Mouse (Mus musculus): ENCODE data around the gene Cdc25b. TPM values are rescaled to one million over a fixed set of nuclear protein-coding genes. Genes with fewer than 3 reads are reported as not detected.

Gene Cdc25b
- polyA plus RNA-seq, 1 experiment from 2014 or later, result 59.3 TPM

DNA sequence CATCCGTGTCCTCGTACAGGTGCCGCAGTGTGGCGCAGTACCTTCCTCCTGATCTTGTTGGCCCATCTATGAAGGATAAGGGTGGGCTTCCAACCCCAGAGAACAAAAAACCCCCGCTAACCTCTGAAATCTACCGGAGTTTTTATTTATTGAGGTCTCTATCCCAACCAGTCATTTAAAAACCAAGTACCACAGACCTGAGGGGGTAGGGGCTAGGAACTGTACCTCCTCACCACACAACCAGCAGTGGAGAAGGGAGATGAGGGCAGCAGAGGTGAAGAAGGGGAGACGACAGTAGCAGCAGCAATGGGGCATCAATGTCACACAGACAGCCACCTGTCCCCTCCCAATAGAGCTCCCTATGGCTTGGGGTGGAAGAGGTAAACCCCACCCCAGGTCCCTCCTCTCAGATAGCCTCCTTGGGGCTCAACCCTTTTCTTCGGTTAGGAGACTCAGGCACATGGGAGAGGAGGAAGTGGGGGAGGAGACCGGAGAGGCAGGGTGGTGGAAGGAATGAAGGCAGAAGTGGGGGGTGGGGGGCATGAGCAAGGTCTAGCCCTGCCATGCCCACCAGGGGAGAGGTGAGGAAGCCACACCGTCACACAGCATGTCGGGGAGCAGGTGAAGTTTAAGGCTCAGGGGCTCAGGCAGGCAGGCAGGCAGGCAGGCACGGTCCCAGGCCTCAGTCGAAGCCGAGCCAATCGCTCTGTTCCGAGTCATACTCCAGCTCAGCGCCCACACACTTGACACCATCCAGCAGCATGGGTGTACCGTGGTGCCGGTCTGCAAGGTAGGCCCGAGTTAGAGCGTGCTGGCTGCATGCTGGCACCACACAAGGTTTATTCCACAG, 40.3 kb upstream of the Cdc25b start:
- Histone ChIP-seq H3K4me3 (replicated peaks) (no peak overlapping the region), H3K27ac (no peak overlapping the region), H3K36me3 (peaks cover 79% of the 10 kb centered on the region), H3K4me1 (replicated peaks) (peaks cover 5% of the 10 kb centered on the region), H3K27me3 (no peaks in the 10 kb centered on the region), H3K9me3 (no peaks in the 10 kb centered on the region), H3K4me2 (replicated peaks) (no peak overlapping the region), H3K9ac (replicated peaks) (no peak overlapping the region)
- 94% methylated on average over 21 of the region's 21 CpGs for WGBS
- no peak for ATAC-seq

DNA sequence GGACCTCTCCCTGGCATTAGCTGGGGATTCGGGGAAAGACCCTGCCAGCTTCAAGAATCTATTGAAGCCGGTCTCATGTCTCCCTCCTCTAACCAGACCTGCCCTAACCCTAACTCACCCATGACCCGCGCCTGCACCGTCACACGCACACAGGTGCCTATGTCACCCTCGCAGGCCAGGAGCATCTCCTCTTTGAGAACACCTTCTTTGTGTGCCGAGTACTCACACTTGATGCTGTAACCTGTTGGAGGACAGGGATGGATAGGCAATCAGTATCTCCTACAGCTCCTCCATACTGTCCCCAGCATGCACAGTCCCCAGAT, 39.7 kb upstream of the Cdc25b start:
- no peak overlapping the region for H3K4me3 ChIP-seq (replicated peaks)
- no peak overlapping the region for H3K27ac ChIP-seq
- no peak for ATAC-seq
- no peaks in the 10 kb centered on the region for H3K27me3 ChIP-seq
- WGBS, result 94% methylated on average over 8 of the region's 8 CpGs
- H3K4me1 ChIP-seq (replicated peaks), result peaks cover 5% of the 10 kb centered on the region
- H3K4me2 ChIP-seq (replicated peaks), result no peak overlapping the region
- H3K9me3 ChIP-seq, result no peaks in the 10 kb centered on the region
- H3K36me3 ChIP-seq, result peaks cover 84% of the 10 kb centered on the region
- H3K9ac ChIP-seq (replicated peaks), result no peak overlapping the region

DNA sequence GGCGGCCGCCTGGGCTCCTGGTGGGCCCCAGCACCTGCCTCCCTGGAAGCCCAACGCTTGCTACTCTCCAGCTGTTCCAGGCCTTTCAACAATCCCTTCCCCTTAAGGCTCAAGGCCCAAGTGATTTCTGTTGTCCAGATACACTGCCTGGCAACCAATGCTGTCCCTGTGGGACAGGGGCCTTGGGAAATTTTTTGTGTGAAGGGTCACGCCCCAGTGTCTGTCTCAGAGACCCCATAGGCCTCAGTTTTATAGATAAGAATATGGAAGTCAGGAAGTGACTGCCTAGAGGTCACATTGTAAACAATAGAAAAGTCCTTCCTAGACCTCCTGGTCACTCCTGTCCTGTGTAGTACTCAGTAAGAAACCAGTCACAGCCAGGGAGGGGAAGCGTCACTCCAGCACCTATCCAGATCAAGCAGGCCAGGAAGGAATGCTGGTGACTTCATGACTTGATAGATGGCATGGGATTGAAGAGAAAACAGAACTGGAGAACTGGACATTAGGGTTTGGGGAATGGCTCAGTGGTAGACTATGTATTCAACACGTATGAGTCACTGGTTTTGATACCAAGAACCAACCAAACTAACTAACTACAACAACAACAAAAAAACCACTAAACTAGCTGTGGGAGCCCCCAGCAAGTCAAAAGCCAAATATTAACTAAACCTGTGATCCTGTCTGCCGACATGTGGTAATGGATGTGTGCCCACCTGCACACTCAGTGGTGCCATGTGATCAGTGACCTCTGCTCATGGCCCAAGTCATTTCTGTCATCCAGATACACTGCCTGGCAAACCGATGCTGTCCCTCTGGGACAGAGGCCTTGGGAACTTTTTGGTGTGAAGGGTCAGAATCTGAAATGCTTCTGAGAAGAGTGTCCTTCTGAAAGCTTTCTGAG, 38.1 kb upstream of the Cdc25b start:
- Histone ChIP-seq H3K4me1 (replicated peaks) (no peaks in the 10 kb centered on the region), H3K36me3 (peaks cover 93% of the 10 kb centered on the region), H3K27ac (no peak overlapping the region), H3K4me2 (replicated peaks) (no peak overlapping the region), H3K9me3 (no peaks in the 10 kb centered on the region), H3K4me3 (replicated peaks) (no peak overlapping the region), H3K9ac (replicated peaks) (no peak overlapping the region), H3K27me3 (no peaks in the 10 kb centered on the region)
- no peak for ATAC-seq
- 89% methylated on average over 8 of the region's 8 CpGs for WGBS

DNA sequence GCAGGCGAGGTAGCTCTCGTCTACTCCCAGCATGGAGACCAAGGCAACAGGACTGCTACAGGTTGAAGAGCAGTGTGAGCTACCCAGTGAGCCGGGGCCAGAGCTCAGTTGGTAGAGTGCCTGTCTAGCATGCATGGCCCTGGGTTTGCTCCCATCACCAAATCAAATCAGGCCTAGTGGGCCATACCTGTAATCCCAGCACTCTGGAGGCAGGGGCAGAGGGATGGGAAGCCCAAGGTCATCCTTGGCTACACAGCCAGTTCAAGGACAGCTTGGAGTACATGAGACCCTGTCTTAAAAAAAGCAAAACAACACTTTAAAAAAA, 37.5 kb upstream of the Cdc25b start:
- no peaks in the 10 kb centered on the region for H3K4me1 ChIP-seq (replicated peaks)
- no peak overlapping the region for H3K9ac ChIP-seq (replicated peaks)
- no peak overlapping the region for H3K4me3 ChIP-seq (replicated peaks)
- H3K27ac ChIP-seq, result no peak overlapping the region
- no peak overlapping the region for H3K4me2 ChIP-seq (replicated peaks)
- 90% methylated on average over 3 of the region's 3 CpGs for WGBS
- H3K36me3 ChIP-seq, result peaks cover 90% of the 10 kb centered on the region
- no peaks in the 10 kb centered on the region for H3K9me3 ChIP-seq
- no peak for ATAC-seq
- no peaks in the 10 kb centered on the region for H3K27me3 ChIP-seq

DNA sequence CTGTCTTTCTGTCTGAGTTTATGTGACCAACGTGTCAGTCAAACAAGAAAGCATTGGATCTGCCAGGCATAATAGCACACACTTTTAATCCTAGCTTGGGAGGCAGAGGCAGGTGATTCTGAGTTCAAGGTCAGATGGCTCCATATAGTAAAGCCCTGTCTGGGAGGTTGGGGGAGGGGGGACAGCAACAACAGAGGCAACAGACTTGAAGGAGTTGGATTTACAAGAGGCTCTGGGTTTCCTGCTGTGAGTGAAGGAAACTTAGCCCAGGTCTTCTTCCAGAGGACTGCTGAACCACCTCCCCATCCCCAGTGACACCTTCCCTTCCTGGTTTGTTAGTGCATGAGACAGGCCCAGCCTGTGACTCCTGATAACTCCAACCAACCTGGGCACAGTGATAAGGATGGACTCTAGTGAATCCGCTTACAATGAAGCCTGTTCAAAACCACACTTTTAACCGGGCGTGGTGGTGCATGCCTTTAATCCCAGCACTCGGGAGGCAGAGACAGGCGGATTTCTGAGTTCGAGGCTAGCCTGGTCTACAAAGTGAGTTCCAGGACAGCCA, 34.5 kb upstream of the Cdc25b start:
- Histone ChIP-seq H3K27ac (no peak overlapping the region), H3K4me3 (replicated peaks) (no peak overlapping the region), H3K9me3 (no peaks in the 10 kb centered on the region), H3K27me3 (no peaks in the 10 kb centered on the region), H3K36me3 (peaks cover 68% of the 10 kb centered on the region), H3K4me2 (replicated peaks) (no peak overlapping the region), H3K9ac (replicated peaks) (no peak overlapping the region), H3K4me1 (replicated peaks) (peaks cover 15% of the 10 kb centered on the region)
- WGBS, result 95% methylated on average over 7 of the region's 7 CpGs
- ATAC-seq, result no peak

DNA sequence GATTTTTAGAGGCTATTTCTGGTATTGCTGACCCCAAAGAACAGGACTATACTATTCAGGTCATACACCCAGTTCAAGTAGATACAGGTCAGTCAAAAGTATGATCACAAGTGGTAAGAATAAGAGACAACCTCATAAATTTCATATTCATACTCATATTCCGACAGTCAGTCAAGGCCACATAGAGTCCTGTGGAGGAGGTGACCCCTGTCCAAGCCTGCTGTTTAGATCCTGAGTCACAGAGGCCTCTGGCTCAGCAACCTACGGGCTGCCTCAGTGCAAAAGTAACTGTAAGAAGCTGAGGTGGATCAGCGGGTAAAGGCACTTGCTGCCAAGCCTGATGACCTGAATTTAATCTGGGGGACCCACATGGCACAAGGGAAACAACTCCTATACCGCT, 32.7 kb upstream of the Cdc25b start:
- Histone ChIP-seq H3K27me3 (no peaks in the 10 kb centered on the region), H3K9ac (replicated peaks) (no peak overlapping the region), H3K36me3 (peaks cover 50% of the 10 kb centered on the region), H3K4me1 (replicated peaks) (peaks cover 33% of the 10 kb centered on the region), H3K27ac (no peak overlapping the region), H3K9me3 (no peaks in the 10 kb centered on the region), H3K4me3 (replicated peaks) (no peak overlapping the region), H3K4me2 (replicated peaks) (no peak overlapping the region)
- WGBS, result 87% methylated on average over 4 of the region's 4 CpGs
- no peak for ATAC-seq

DNA sequence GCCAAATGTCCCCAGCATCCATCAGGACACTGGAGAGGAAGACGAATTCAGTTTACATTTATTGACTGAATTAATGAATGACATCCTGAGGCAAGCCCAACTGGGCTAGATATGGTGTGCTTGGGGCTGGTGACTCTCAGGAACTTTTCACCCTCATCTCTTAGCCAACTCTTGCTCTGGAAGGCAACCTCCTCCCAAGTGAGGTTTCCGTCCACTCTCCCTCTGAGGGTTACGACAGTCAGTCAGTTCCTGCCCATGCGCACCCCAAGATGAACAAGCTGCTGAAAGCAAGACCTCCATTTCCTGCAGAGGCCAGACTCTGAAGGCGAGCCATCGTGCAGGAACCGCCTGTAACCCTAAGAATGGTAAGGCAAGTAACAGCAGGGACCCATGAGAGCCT, 29.8 kb upstream of the Cdc25b start:
- Histone ChIP-seq H3K27ac (no peak overlapping the region), H3K4me1 (replicated peaks) (peaks cover 44% of the 10 kb centered on the region), H3K4me2 (replicated peaks) (no peak overlapping the region; the same call in 1 of the 2 replicates), H3K27me3 (no peaks in the 10 kb centered on the region), H3K9me3 (no peaks in the 10 kb centered on the region), H3K4me3 (replicated peaks) (no peak overlapping the region), H3K36me3 (peaks cover 22% of the 10 kb centered on the region), H3K9ac (replicated peaks) (no peak overlapping the region)
- 97% methylated on average over 7 of the region's 7 CpGs for WGBS
- no peak for ATAC-seq

DNA sequence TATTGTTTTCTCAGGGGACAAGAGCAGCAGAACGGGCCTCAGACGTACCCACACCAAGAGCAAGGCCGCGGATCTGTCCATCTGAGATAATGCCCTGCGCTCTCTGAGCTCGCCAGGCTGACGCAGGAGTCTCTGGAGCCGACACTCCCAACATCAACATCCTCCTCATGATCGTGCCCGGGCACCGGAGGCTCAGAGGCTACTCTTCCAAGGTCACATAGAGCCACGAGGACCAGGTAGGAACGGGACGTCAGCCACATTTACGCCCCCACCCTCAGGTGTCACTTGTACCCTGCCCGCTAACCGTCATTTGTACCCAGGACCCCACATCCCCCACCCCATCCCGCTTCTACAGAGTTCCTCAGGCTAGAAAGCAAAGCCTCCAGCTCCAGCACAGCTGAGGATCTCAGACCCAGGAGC, 27.2 kb upstream of the Cdc25b start:
- Histone ChIP-seq H3K4me2 (replicated peaks) (peak overlapping the region; percentile 79), H3K36me3 (peaks cover 8% of the 10 kb centered on the region; the same call in 1 of the 2 replicates), H3K9ac (replicated peaks) (peak overlapping the region; percentile 83), H3K27ac (peak overlapping the region; percentile 97), H3K27me3 (no peaks in the 10 kb centered on the region), H3K4me1 (replicated peaks) (peaks cover 44% of the 10 kb centered on the region), H3K4me3 (replicated peaks) (peak overlapping the region; percentile 68), H3K9me3 (no peaks in the 10 kb centered on the region)
- ATAC-seq, result peak; percentile 81
- under 1% methylated on average over 18 of the region's 18 CpGs for WGBS

DNA sequence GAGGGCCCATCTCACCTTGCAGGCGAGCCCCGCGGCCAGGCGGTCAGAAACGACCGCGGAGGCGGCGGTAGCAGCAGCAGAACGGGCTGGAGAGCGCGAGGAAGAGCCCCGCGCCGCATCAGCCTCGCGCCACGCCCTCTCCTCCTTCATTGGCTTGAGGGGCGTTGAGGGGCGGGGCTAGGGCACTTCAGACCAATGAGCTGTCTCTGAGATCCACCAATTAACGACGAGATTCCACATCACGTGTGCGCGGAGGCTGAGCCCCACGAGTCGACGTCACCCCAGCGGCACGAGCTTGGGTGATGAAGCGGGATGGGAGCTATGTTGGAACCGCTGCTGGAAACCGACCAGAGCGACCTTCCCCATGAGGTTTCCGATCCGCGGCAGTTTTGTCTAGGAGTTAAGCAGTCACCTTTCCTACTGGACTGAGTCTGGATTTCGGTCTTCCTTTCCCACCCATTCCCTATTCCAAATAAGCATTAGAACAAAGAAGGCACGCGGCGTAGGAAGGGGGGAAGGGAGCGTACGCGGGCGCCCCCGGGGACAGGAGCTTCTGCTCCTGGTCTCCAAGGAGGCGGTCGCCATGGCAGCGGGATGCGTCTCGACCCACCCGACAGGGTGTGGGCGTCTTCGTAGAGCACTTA, 26.7 kb upstream of the Cdc25b start, which contains the start of gene 1700037H04Rik:
TSS of gene 1700037H04Rik (minus strand) at position 144 of the 644 bp plus-strand sequence.
- ATAC-seq, result peak; percentile 96
- Histone ChIP-seq H3K36me3 (peaks cover 6% of the 10 kb centered on the region; the same call in 1 of the 2 replicates), H3K4me3 (replicated peaks) (peak within 1 kb of the TSS; percentile 68), H3K9me3 (no peaks in the 10 kb centered on the region), H3K4me2 (replicated peaks) (peak within 1 kb of the TSS; percentile 79), H3K9ac (replicated peaks) (peak within 1 kb of the TSS; percentile 83), H3K27ac (peak within 1 kb of the TSS; percentile 97), H3K4me1 (replicated peaks) (peaks cover 44% of the 10 kb centered on the region), H3K27me3 (no peaks in the 10 kb centered on the region)
- under 1% methylated on average over 54 of the region's 54 CpGs for WGBS

DNA sequence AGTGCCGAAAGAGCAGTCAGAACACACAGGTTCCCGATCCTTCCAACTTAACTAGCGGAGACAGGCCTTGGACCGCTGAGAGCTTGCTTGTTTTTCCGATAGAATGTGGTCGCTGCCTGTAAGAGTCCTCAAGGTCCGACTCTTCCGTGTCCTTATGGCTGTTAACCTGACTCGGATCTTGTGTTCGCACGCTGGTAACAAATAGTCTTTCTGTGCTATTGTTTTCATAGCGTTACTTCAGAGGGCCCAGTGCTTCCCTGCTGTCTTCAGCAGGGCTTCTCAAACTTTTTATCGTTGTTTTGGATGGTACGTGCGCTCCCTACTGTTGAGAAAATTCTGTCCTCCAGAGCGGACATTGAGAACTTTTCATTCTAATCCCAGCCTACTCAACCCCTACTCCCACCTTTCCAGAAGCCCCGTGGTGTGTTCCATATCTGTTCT, 26.1 kb upstream of the Cdc25b start:
- peak overlapping the region; percentile 80 for H3K9ac ChIP-seq (replicated peaks)
- ATAC-seq, result 0 out of 2 replicates have a peak, but pooled peaks have one; percentile 1
- H3K4me1 ChIP-seq (replicated peaks), result peaks cover 44% of the 10 kb centered on the region
- WGBS, result under 1% methylated on average over 17 of the region's 17 CpGs
- H3K27ac ChIP-seq, result peak overlapping the region; percentile 97
- H3K36me3 ChIP-seq, result no peaks in the 10 kb centered on the region
- H3K4me3 ChIP-seq (replicated peaks), result peak overlapping the region; percentile 68
- no peaks in the 10 kb centered on the region for H3K27me3 ChIP-seq
- H3K9me3 ChIP-seq, result no peaks in the 10 kb centered on the region
- H3K4me2 ChIP-seq (replicated peaks), result peak overlapping the region; percentile 79

DNA sequence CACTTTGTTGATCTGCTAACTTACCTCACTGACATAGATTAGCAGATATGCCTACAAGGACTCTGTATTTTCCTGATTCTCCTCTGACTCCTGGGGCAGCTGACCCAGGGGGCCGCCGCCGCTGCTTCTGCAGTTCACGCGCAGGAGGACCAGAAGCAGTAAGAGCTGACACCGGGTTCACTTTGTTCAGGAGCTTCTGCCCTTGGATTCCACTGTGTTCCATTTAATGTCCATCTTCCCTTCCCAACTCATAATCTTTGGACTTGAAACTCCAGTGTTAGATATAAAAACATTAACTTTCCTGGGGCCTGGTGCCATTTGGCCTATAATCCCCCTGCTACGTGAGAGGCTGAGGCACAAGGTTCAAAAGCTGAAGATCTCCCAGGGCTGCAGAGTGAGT, 22.8 kb upstream of the Cdc25b start:
- Histone ChIP-seq H3K36me3 (no peaks in the 10 kb centered on the region), H3K9ac (replicated peaks) (no peak overlapping the region), H3K4me3 (replicated peaks) (no peak overlapping the region), H3K27me3 (no peaks in the 10 kb centered on the region), H3K9me3 (no peaks in the 10 kb centered on the region), H3K4me2 (replicated peaks) (no peak overlapping the region), H3K27ac (no peak overlapping the region), H3K4me1 (replicated peaks) (peaks cover 15% of the 10 kb centered on the region)
- WGBS, result 76% methylated on average over 7 of the region's 7 CpGs
- no peak for ATAC-seq

Measured in midbrain, embryonic 13.5 days (tissue).